Mouse (Mus musculus) hindbrain, embryonic 15.5 days (tissue): ENCODE data around the gene Hoxd10. TPM values are rescaled to one million over a fixed set of nuclear protein-coding genes. Genes with fewer than 3 reads are reported as not detected.

Source experiments
- ATAC-seq: fragments of 200-750 bp; cut with Nextera tagmentation; 2 replicates; pipeline ENCODE4 v1.8.0; 2017; ENCODE audit warnings: low read depth, moderate number of reproducible peaks, moderate TSS enrichment; ENCODE audit not compliant: low FRiP score
- H3K27ac ChIP-seq: fragments of 300-500 bp; sonication (generic); replicated peaks from 2 replicates; pipeline ENCODE4 v1.5.1; 2015; ENCODE audit warnings: mild to moderate bottlenecking, inconsistent platforms
- H3K27me3 ChIP-seq: fragments of 300-500 bp; sonication (generic); 2 replicates; pipeline ENCODE4 v1.6.1; 2015; ENCODE audit warnings: control low read depth, inconsistent platforms
- H3K36me3 ChIP-seq: fragments of 300-500 bp; sonication (generic); 2 replicates; pipeline ENCODE4 v1.6.1; 2015; ENCODE audit warnings: control low read depth, inconsistent platforms
- H3K4me1 ChIP-seq: fragments of 300-500 bp; sonication (generic); replicated peaks from 2 replicates; pipeline ENCODE4 v1.6.1; 2015; ENCODE audit warnings: control low read depth, inconsistent platforms
- H3K4me2 ChIP-seq: fragments of 300-500 bp; sonication (generic); 2 replicates; pipeline ENCODE4 v1.6.1; 2015; ENCODE audit warnings: moderate library complexity, mild to moderate bottlenecking, inconsistent platforms
- H3K4me3 ChIP-seq: fragments of 300-500 bp; sonication (generic); 2 replicates; pipeline ENCODE4 v1.5.1; 2015; ENCODE audit warnings: mild to moderate bottlenecking, inconsistent platforms
- H3K9ac ChIP-seq: fragments of 300-500 bp; sonication (generic); 2 replicates; pipeline ENCODE4 v1.6.1; 2015; ENCODE audit warnings: inconsistent platforms
- H3K9me3 ChIP-seq: fragments of 300-500 bp; sonication (generic); 2 replicates; pipeline ENCODE4 v1.6.1; 2016; ENCODE audit warnings: control low read depth, inconsistent platforms
- WGBS: fragments of 180-500 bp; shearing (Covaris S2); methylation state at CpG from one replicate; pipeline ENCODE4 v1.1.7; 2015; 5-methylcytosine and 5-hydroxymethylcytosine counted together
- polyA plus RNA-seq: library from polyadenylated mRNA; unstranded; fragments of >200 nt; fragmentation: Nextera tagmentation; extraction: Ambion mirVana; gene quantifications from 2 replicates; pipeline ENCODE4 v1.2.1, GENCODE M21; 2015

Gene Hoxd10
- polyA plus RNA-seq, 1 experiment from 2014 or later: not detected

DNA sequence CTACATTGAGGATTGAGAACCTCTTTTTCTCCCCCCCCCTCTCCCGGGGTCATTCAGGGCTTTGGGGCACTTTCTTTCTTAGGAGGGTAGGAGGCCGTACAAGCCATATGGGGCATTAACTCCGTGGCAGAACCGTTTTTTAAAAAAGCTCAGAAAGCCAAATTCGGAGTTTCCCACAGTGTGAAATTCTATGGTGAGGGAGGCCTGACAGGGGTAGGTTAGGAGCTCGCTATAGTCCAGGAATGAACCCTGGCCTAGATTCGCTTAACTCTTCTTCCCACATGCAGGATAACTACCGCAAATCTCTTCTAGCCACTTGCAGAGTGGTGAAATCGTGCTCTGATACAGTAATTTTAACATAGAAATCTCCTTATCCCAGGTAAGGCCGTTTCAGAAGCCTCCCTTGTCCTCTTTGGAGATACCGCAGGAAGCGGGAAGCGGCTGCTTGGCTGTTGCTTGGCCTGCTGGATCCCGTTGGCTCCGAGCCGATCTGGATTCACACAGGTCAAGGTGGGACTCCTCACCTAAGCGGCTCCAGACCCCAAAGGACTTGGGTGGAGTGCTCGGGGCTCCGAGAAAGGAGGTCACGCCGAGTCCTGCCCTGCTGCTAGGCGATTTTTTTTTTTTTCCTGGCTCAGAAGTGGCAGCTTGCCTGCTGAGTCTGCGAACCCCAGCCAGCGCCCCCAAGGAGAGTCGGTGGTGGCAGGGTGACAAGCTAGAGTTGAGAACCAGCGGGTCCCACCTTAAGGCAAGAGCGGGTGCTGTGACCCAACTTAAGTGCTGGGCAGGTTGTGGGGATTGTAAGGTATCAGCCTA, 43.5 kb downstream of the Hoxd10 start:
- H3K36me3 ChIP-seq: no peaks in the 10 kb centered on the region
- no peak for ATAC-seq
- no peaks in the 10 kb centered on the region for H3K9me3 ChIP-seq
- H3K4me3 ChIP-seq: peak overlapping the region; percentile 43
- peaks cover 38% of the 10 kb centered on the region for H3K27me3 ChIP-seq
- 1% methylated on average over 27 of the region's 27 CpGs for WGBS
- peaks cover 10% of the 10 kb centered on the region for H3K4me1 ChIP-seq
- H3K4me2 ChIP-seq: peak overlapping the region; percentile 57
- H3K9ac ChIP-seq: peak overlapping the region; percentile 53
- peak overlapping the region; percentile 91 for H3K27ac ChIP-seq

DNA sequence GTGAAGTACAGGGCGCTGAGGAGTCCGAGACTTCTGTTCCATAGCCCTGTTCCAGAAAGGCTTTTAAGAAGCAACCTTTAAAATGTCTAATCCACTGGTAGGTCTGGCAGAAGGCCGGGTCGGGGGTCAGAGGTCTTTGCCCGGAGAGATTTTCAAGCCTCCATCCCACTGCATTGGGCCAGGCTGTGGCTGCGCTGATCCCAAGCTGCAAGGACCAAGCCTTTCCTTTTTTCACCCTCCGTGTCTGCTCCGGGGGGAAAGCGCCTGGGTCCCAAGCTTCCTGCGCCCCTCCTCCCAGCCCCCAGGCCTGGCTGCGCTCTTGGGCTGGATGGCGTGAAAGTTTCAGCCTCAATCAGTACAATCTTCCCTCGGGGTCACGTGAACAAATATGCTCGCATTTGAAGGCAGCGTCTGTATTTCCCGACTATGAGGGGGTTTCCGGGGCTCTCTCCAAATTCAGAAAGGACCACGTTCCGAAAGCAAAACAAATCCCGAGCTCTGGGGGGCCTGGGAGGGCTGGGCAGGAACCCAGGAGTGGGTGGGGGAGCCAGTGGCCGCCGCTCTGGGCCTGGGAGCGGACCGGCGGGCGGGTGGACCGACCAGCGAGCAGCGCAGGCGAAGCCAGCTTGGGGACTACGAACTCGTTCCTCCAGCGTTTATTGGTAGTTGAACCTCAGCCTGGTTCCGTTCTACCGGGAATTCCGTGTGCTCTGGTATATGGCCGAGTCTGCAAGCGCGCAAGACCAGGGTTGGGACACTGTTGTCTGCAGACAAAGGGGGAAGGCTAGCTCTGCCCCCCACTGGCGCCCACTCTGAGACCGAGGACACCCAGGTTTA, 44.3 kb downstream of the Hoxd10 start:
- Histone ChIP-seq H3K4me2 (peak overlapping the region; percentile 57), H3K9me3 (no peaks in the 10 kb centered on the region), H3K9ac (peak overlapping the region; percentile 53), H3K36me3 (no peaks in the 10 kb centered on the region), H3K27me3 (peaks cover 31% of the 10 kb centered on the region), H3K27ac (peak overlapping the region; percentile 91), H3K4me1 (peaks cover 10% of the 10 kb centered on the region), H3K4me3 (peak overlapping the region; percentile 43)
- under 1% methylated on average over 39 of the region's 42 CpGs for WGBS
- ATAC-seq: peak; percentile 42; the same call in 1 of the 2 replicates

DNA sequence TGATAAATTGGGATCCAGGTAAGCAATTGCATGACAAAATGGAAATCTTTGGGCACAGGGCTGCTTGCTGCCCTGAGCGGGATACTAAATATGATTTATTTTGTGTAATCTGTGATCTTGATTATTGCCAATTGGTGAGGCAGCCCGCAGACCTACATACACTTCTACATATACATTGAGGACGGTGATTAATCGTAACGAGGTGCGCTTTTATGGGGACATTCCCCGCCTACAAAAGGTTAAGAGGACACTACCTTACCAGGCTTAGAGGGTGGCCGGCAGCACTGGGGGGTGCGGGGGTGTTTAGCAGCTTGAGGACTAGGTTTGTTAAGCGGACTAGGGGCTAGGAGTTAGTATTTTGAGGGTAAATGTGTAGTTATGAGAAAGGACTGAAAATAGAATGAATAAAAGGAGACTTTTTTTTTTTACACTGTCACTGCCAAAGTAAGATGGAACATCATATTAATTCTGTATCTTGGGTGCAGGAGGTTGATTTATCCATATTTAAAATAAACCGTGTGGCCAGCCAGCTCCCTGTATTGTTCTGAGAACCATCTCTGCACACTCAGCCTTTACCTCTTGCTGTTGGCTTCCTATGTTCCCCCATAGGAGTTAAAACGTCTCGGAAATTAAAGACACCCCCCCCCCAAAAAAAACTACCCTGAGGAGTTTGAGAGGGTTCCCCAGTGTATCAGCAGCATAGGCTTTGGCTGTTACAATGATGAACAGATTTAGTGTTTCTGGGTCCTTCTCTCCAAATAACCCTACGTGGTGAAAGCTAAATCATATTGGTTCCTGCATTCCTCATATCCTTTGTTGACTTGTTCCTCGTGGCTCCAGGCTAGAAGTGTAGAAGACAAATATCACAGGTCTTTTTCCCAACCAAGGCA, 45.2 kb downstream of the Hoxd10 start:
- peaks cover 14% of the 10 kb centered on the region for H3K4me1 ChIP-seq
- H3K9ac ChIP-seq: peak overlapping the region; percentile 53
- WGBS: 4% methylated on average over 15 of the region's 15 CpGs
- H3K4me2 ChIP-seq: peak overlapping the region; percentile 57
- H3K4me3 ChIP-seq: peak overlapping the region; percentile 43
- ATAC-seq: no peak
- H3K36me3 ChIP-seq: no peaks in the 10 kb centered on the region
- peak overlapping the region; percentile 91 for H3K27ac ChIP-seq
- H3K9me3 ChIP-seq: no peaks in the 10 kb centered on the region
- peaks cover 31% of the 10 kb centered on the region for H3K27me3 ChIP-seq

DNA sequence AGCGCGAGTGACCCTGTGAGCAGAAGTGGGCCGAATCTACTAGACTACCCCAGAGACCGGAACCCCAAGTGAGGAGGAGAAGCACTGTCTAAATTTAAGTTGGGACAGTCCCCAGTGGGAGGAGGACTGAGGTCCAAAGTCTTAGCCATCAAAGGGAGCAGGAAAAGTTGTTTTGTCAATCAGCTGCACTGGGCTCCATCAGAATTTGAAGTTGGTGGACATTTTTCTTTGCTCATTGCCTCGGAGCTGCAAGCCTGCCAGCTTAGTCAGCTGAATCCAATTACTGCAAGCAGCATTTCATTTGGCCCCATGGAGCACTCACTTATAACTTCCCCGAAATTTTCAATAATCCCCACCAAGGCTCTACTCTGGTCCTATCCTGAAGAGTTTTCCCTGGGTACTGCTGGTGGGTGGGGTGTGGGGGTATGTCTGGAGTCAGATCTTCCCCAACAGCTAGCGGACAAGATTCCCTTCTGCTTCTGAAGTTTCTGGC, 45.9 kb downstream of the Hoxd10 start:
- no peak for ATAC-seq
- H3K4me1 ChIP-seq: peaks cover 15% of the 10 kb centered on the region
- H3K27me3 ChIP-seq: peaks cover 28% of the 10 kb centered on the region; the same call in 1 of the 2 replicates
- H3K4me3 ChIP-seq: peak overlapping the region; percentile 43
- peak overlapping the region; percentile 57 for H3K4me2 ChIP-seq
- H3K9me3 ChIP-seq: no peaks in the 10 kb centered on the region
- WGBS: 3% methylated on average over 7 of the region's 7 CpGs
- peak overlapping the region; percentile 53 for H3K9ac ChIP-seq
- H3K36me3 ChIP-seq: no peaks in the 10 kb centered on the region
- H3K27ac ChIP-seq: peak overlapping the region; percentile 91

DNA sequence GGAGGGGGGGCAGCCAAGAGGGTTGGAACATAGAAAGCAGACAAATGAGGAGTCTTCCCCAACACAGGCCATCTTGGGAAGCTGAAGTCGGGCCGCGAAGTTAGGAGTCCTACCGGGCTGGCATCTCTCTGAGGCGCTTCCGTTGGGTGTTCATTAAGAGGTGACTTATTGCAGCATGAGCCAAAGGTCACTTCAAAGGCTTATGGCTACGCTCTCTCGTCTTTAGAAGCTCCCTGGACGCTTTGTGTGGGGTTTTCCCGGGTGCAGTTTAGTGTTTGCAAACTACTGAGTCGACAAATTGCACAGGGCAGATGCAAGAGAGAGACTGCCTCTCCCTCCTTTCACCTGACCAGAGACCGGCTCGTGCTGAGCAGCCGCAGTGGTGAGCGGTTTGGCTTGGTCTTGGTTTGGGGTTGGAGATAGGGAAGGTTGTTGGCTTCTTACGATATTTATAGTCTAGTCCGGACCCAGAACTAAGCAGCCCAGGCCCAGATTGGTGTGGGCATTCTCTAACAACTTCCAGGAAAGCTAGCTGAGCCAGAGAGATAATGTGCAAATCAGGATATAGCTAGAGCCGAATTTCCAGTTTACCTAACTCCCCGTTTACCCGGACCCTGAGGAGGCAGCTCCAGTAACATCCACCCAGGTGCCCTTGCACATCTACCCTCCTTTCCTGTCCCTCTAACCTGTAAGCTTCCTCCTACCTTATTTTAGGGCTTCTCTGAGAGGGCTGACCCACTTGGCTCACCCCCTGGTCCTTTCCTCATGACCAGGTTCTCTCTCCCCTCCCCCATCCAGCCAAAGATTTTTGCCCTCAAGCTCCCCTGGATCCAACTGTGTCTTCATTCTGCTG, 47.1 kb downstream of the Hoxd10 start:
- peak overlapping the region; percentile 53 for H3K9ac ChIP-seq
- no peaks in the 10 kb centered on the region for H3K36me3 ChIP-seq
- H3K9me3 ChIP-seq: no peaks in the 10 kb centered on the region
- peak overlapping the region; percentile 43 for H3K4me3 ChIP-seq
- peak overlapping the region; percentile 57 for H3K4me2 ChIP-seq
- 2% methylated on average over 20 of the region's 20 CpGs for WGBS
- peak overlapping the region; percentile 91 for H3K27ac ChIP-seq
- H3K4me1 ChIP-seq: peaks cover 15% of the 10 kb centered on the region
- H3K27me3 ChIP-seq: peaks cover 34% of the 10 kb centered on the region
- ATAC-seq: no peak

DNA sequence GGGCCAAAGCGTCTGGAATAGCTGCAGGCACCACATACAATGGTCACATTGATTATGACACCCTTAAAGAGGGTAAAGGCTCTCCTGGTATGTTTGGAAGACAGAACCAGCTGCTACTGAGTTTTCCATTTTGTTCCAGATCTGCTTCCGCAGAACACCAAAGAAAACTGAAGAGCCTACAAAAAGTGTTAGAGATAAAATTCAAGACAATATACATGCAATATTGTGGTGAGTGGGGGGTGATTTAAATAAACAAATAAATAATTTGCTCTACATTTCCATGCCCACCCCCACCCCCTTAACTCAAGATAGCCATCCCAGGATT, 47.7 kb downstream of the Hoxd10 start:
- H3K27ac ChIP-seq: peak overlapping the region; percentile 91
- peaks cover 15% of the 10 kb centered on the region for H3K4me1 ChIP-seq
- 0% methylated on average over 2 of the region's 2 CpGs for WGBS

DNA sequence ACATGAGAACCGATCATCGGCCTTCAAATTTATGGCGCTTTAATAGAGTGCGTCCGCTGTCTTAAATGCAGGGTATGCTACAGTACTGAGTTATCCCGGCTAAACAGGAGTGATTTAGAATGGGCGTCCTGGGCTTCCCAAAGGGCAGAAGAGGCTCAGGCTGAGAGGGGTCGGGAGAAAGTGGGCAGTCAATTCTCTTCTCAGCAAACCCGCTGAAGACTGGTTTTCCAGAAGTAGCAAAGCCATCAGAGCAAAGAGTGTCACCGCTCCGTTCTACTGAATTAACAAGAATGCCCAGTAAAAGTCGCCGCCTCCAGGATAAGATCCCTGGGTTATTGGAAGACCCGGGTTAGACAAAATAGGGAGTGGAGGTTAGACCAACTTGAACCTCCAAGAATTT, 48.1 kb downstream of the Hoxd10 start:
- peaks cover 15% of the 10 kb centered on the region; the same call in 1 of the 2 replicates for H3K4me1 ChIP-seq
- ATAC-seq: no peak
- H3K9me3 ChIP-seq: no peaks in the 10 kb centered on the region
- H3K27me3 ChIP-seq: peaks cover 41% of the 10 kb centered on the region
- 2% methylated on average over 14 of the region's 14 CpGs for WGBS
- peak overlapping the region; percentile 91 for H3K27ac ChIP-seq
- H3K36me3 ChIP-seq: no peaks in the 10 kb centered on the region
- peak overlapping the region; percentile 43 for H3K4me3 ChIP-seq
- peak overlapping the region; percentile 57 for H3K4me2 ChIP-seq
- peak overlapping the region; percentile 53 for H3K9ac ChIP-seq

More for the DNA sequence above, 47.7 kb downstream of the Hoxd10 start:
- ATAC-seq: no peak
- H3K4me3 ChIP-seq: peak overlapping the region; percentile 43
- H3K9ac ChIP-seq: peak overlapping the region; percentile 53
- peak overlapping the region; percentile 57 for H3K4me2 ChIP-seq
- H3K27me3 ChIP-seq: peaks cover 40% of the 10 kb centered on the region
- no peaks in the 10 kb centered on the region for H3K36me3 ChIP-seq
- no peaks in the 10 kb centered on the region for H3K9me3 ChIP-seq

DNA sequence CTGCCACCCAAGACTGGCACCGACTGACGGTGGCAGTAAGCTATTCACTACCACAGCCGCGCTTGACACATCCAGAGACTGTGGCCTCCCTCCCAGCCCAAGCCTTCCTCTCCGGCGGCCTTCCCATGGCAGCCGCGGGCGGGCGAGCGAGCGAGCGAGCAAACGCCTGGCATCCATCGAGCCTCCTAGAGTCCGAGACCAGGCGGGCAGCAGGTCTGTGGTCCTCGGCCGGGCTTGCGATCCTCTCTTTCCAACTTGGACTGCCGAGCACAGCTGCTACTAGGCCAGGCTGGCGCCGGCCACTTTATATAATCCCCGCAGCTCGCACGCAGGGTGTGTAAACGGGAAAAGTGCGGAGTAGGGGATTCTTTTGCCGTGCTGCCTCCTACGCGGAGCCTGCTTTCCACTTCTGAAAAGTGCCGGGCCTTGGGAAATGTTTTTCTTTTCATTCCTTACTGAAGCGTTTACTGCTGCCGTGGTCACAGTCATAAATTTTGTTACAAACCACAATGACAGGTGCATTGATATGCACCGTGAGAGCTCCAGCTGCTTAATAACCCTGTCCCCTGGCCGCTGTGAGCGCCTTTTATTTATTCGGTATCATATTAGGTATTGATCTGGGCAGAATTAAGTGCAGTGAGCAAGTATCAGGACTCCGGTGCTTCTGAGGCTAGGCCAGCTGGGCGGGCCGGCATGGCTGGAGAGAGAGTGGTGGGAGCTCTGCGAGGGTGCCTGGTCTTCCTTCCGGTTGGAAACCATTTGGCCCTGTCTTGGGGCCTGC, 48.8 kb downstream of the Hoxd10 start:
- Histone ChIP-seq H3K4me3 (peak overlapping the region; percentile 43), H3K27me3 (peaks cover 39% of the 10 kb centered on the region), H3K9ac (peak overlapping the region; percentile 53), H3K27ac (peak overlapping the region; percentile 91), H3K9me3 (no peaks in the 10 kb centered on the region), H3K36me3 (no peaks in the 10 kb centered on the region), H3K4me1 (peaks cover 20% of the 10 kb centered on the region; the same call in 1 of the 2 replicates), H3K4me2 (peak overlapping the region; percentile 57)
- WGBS: 1% methylated on average over 43 of the region's 43 CpGs
- no peak for ATAC-seq

DNA sequence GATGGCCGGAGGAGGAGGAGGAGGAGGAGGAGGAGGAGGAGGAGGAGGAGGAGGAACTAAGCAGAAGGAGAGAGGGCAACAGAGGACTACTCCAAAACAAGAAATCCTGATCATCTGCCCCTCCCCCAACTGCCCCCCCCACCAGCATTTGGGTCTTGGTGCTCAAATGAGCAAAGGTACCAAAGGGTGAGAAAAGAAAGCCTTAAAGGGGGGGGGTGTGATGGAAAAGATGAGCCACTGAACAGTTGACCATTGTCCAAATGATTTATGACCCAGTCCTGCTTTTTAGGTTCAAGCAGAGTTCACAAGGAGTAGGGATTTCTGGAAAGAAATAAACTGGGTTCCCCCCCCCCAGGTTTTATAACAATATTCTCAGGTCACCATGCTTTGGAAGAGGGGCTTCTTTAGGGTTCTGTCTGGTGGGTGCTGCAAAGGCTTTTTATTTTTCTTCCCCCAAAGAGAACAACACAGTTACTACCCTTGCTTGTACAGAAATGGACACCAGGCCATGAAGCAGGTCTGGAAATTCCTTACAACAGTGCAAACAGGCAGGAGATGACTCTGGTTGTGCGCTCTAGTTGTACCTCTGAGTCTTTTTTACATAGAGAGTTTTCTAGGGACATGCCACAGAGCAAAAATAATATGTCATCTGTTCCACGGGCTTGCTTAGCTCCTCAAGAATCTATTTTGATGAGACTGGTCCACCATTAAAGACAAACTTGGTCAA, 49.7 kb downstream of the Hoxd10 start:
- H3K4me2 ChIP-seq: peak overlapping the region; percentile 31
- H3K27me3 ChIP-seq: peaks cover 44% of the 10 kb centered on the region
- peaks cover 21% of the 10 kb centered on the region for H3K4me1 ChIP-seq
- no peaks in the 10 kb centered on the region for H3K36me3 ChIP-seq
- no peak for ATAC-seq
- peak overlapping the region; percentile 65 for H3K27ac ChIP-seq
- no peak overlapping the region for H3K9ac ChIP-seq
- 26% methylated on average over 2 of the region's 3 CpGs for WGBS
- no peaks in the 10 kb centered on the region for H3K9me3 ChIP-seq
- H3K4me3 ChIP-seq: no peak overlapping the region

DNA sequence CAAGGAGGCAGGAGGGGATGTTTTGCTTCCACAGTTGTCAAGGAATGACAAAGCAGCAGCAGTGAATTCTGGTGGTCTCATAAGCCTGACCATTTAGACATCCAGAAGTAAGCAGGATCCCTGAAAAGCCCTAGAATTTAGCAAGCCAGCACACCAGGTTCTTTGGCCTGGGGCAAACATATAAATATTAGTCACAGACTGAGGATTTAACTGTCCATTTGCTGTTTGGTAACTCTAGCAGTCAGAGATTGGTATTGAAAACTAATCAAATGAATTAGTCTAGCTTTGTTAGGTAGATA, 50.2 kb downstream of the Hoxd10 start:
- Histone ChIP-seq H3K9me3 (no peaks in the 10 kb centered on the region), H3K4me2 (peak overlapping the region; percentile 31), H3K4me1 (peaks cover 24% of the 10 kb centered on the region), H3K9ac (no peak overlapping the region), H3K27ac (peak overlapping the region; percentile 65), H3K36me3 (no peaks in the 10 kb centered on the region), H3K27me3 (peaks cover 44% of the 10 kb centered on the region), H3K4me3 (no peak overlapping the region)
- ATAC-seq: no peak
